Mouse (Mus musculus) heart, postnatal 14 days (tissue): Measurements from ENCODE around the gene D930007J09Rik. TPM values are rescaled to one million over a fixed set of nuclear protein-coding genes. Genes with fewer than 3 reads are reported as not detected.

Source experiments
- DNase-seq, 2 experiments: peaks; one replicate each; pipeline ENCODE4 v3.0.0; 2021 to 2022
- intact Hi-C: fragments of 180-260 bp; cut with DNase I; formaldehyde crosslinking; loops from one replicate; pipeline ENCODE4 v1.15.1; 2025
- total RNA-seq, 2 experiments: library from RNA; stranded (reverse); gene quantifications; 2 replicates each; pipeline ENCODE4 v1.2.3; 2021

D930007J09Rik gene
- total RNA-seq, 2 experiments from 2014 or later, result 0.86 TPM; not detected in 1

DNA sequence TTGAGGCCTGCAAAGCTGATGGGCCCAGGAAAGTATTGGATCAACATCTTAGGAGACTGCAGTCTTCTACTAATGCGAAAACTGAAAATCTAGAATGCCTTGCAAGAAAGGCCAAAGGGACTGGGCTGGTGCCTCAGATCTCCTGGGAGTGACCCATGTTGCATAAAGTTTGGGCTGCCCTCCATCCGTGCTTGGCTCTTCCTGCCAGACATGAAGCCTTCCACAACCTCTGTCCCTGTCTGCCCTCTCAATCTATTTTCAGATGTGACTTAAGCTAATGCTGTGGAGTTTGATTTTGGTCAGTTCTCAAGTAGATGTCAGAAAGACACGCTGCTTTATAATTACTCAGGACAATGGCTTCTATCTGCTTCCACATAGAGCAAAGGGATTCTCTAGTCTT lies 39.5 kb downstream of the D930007J09Rik start:
- intact Hi-C loops, result no loop called here
- DNase-seq, result peak; percentile 52 to 70

- intact Hi-C loops, result no loop called here
- DNase-seq, result no peak
Observed at GRCm38 (mm10) chr13:32760795-32761194, 41.9 kb downstream of the D930007J09Rik start.

DNA sequence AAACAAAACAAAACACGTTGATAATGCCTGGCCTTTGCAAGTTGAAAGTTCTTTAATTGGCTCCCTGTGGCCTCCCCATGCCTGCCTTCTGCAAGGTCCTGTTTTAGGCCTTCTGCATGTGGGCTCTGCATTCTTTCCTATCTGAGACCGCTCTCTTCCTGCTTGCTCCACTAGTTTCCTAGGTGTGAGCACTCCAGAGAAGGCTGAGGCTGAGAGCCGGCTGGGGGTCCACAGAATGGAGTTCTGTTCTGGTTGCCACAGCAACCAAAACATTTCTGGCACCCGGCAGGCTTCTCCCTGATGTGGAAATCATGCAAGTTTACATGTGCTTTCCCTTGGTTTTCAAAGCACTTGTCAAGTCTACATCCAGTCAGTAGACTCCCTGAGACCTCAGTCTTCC lies 43.6 kb downstream of the D930007J09Rik start:
- no peak for DNase-seq
- intact Hi-C loops, result no loop called here

Other genes with a start within 250 kb of the D930007J09Rik start
- 100 to 1,000 TPM; 173 to 219 TPM for gene Mylk4, start 18.9 kb downstream of the D930007J09Rik start, total RNA-seq
- gene Wrnip1, start 811 bp downstream of the D930007J09Rik start, total RNA-seq, result 10 to 100 TPM; 24.3 to 27.8 TPM
- gene Serpinb1a, start 48.3 kb upstream of the D930007J09Rik start, total RNA-seq, result 1 to 10 TPM; 7.4 to 8.4 TPM
- under 1 TPM; 0.45 to 0.95 TPM for gene Serpinb1c, start 95.4 kb upstream of the D930007J09Rik start, total RNA-seq
- 10 to 100 TPM; 24.9 to 27.8 TPM for gene Serpinb6b, start 162.4 kb upstream of the D930007J09Rik start, total RNA-seq
- gene Serpinb9, start 200.4 kb upstream of the D930007J09Rik start, total RNA-seq, result 1 to 10 TPM; 7.8 to 8.6 TPM
- gene Serpinb9b, start 224.6 kb upstream of the D930007J09Rik start, total RNA-seq, result under 1 TPM; 0.12 to 0.41 TPM